Mouse (Mus musculus) heart, embryonic 16.5 days (tissue): Measurements from ENCODE around the gene Sgtb. TPM values are rescaled to one million over a fixed set of nuclear protein-coding genes. Genes with fewer than 3 reads are reported as not detected.
A peak's percentile ranks its signal among the peaks of the same experiment; 100 is the strongest.

ENCODE experiments used
- ATAC-seq: fragments of 200-750 bp; cut with Nextera tagmentation; replicated peaks from 2 replicates; pipeline ENCODE4 v1.8.0; 2017; ENCODE audit warnings: moderate number of reproducible peaks; ENCODE audit not compliant: insufficient read depth, low FRiP score; ENCODE audit errors: extremely low read depth
- H3K27ac ChIP-seq: fragments of 300-500 bp; sonication (generic); 2 replicates; pipeline ENCODE4 v1.5.1; 2014; ENCODE audit warnings: mild to moderate bottlenecking, low read length, control low read depth, moderate library complexity
- H3K27me3 ChIP-seq: fragments of 300-500 bp; sonication (generic); 2 replicates; pipeline ENCODE4 v1.6.1; 2014; ENCODE audit warnings: low read length, mixed read lengths; ENCODE audit not compliant: control insufficient read depth, insufficient read depth
- H3K36me3 ChIP-seq: fragments of 300-500 bp; sonication (generic); 2 replicates; pipeline ENCODE4 v1.6.1; 2014; ENCODE audit not compliant: control insufficient read depth, insufficient read depth
- H3K4me1 ChIP-seq: fragments of 300-500 bp; sonication (generic); 2 replicates; pipeline ENCODE4 v1.6.1; 2014; ENCODE audit warnings: low read length, mixed read lengths; ENCODE audit not compliant: control insufficient read depth, insufficient read depth
- H3K4me2 ChIP-seq: fragments of 300-500 bp; sonication (generic); 2 replicates; pipeline ENCODE4 v1.6.1; 2014; ENCODE audit warnings: low read depth, mild to moderate bottlenecking, control low read depth, low read length
- H3K4me3 ChIP-seq: fragments of 300-500 bp; sonication (generic); 2 replicates; pipeline ENCODE4 v1.5.1; 2014; ENCODE audit warnings: mild to moderate bottlenecking, control low read depth, low read length
- H3K9ac ChIP-seq: fragments of 300-500 bp; sonication (generic); 2 replicates; pipeline ENCODE4 v1.6.1; 2014; ENCODE audit warnings: low read length, control low read depth
- H3K9me3 ChIP-seq: fragments of 300-500 bp; sonication (generic); replicated peaks from 2 replicates; pipeline ENCODE4 v1.6.1; 2016; ENCODE audit warnings: low read length; ENCODE audit not compliant: control insufficient read depth
- WGBS: fragments of 180-500 bp; shearing (Covaris S2); extraction: QIAGEN DNeasy Blood & Tissue Kit; methylation state at CpG from one replicate; pipeline ENCODE4 v1.1.7; 2014; 5-methylcytosine and 5-hydroxymethylcytosine counted together
- polyA plus RNA-seq: library from polyadenylated mRNA; unstranded; fragments of >200 nt; fragmentation: Nextera tagmentation; extraction: Ambion mirVana; gene quantifications from 2 replicates; pipeline ENCODE4 v1.2.1, GENCODE M21; 2015

The Sgtb gene
- polyA plus RNA-seq, 1 experiment from 2014 or later: 1.8 TPM

DNA sequence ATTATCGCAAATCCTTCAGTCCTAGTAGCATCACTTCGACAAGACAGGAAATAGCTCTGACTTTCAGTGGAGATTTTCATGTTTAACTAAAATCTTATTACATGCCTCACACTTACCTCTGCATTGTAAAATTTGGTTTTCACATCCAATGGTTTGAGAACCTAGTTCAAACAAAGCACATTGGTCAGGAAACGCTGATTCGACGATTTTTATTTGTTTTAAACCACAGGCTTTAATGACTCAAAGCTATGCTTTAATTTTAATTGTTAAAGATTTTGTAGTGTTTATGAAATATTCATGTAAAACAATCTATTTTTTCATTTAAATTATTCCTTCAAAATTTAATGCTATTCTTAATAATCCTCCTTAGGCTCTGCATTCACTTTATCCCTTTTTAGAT lies 44.6 kb downstream of the Sgtb start:
- WGBS: 91% methylated on average over 5 of the region's 5 CpGs
- H3K4me3 ChIP-seq: no peak overlapping the region

GRCm38 (mm10) chr13:104155106-104155505 lies 45.6 kb downstream of the Sgtb start:
- Histone ChIP-seq H3K27ac (no peak overlapping the region), H3K4me3 (no peak overlapping the region), H3K9me3 (no peaks in the 10 kb centered on the region), H3K36me3 (peaks cover 19% of the 10 kb centered on the region), H3K4me2 (no peak overlapping the region), H3K4me1 (no peaks in the 10 kb centered on the region), H3K9ac (no peak overlapping the region), H3K27me3 (no peaks in the 10 kb centered on the region)
- 89% methylated on average over 7 of the region's 7 CpGs for whole genome bisulfite sequencing
- no peak for ATAC-seq

More for the DNA sequence above, 44.6 kb downstream of the Sgtb start:
- Histone ChIP-seq H3K27ac (no peak overlapping the region), H3K4me1 (no peaks in the 10 kb centered on the region), H3K9me3 (no peaks in the 10 kb centered on the region), H3K4me2 (no peak overlapping the region), H3K9ac (no peak overlapping the region), H3K27me3 (no peaks in the 10 kb centered on the region), H3K36me3 (peaks cover 21% of the 10 kb centered on the region)
- ATAC-seq: no peak

- no peak overlapping the region for H3K27ac ChIP-seq
- H3K36me3 ChIP-seq: peaks cover 23% of the 10 kb centered on the region
- WGBS: 87% methylated on average over 1 of the region's 1 CpGs
These were observed 46.1 kb downstream of the Sgtb start for GRCm38 (mm10) chr13:104155686-104156085.

DNA sequence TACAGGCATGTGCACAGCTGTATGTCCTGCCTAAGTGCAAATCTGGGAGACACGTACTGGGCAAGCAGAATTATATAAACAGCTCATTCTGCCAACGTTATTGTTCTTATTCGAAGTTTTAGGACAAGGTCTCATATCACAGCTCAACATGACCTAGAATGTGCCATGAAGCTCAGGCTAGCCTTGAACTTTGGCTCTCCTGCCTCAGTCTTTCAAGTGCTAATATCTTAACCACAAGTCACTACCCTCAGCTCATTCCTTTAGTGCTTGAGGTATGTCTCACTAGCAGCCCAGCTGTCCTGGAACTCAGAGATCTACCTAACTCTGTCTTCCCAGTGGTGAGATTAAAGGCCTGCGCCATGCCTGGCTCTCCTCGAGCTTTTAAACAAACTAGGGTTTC lies 62.2 kb downstream of the Sgtb start:
- H3K4me3 ChIP-seq: no peak overlapping the region
- no peak for ATAC-seq
- H3K27ac ChIP-seq: no peak overlapping the region
- no peaks in the 10 kb centered on the region; the same call in 1 of the 2 replicates for H3K9me3 ChIP-seq
- H3K9ac ChIP-seq: no peak overlapping the region
- H3K4me1 ChIP-seq: peaks cover 3% of the 10 kb centered on the region
- no peak overlapping the region for H3K4me2 ChIP-seq
- no peaks in the 10 kb centered on the region for H3K27me3 ChIP-seq
- 85% methylated on average over 5 of the region's 5 CpGs for WGBS
- H3K36me3 ChIP-seq: peaks cover 18% of the 10 kb centered on the region

More at GRCm38 (mm10) chr13:104155686-104156085, 46.1 kb downstream of the Sgtb start:
- no peak overlapping the region for H3K4me2 ChIP-seq
- no peak overlapping the region for H3K9ac ChIP-seq
- no peak for ATAC-seq
- H3K4me1 ChIP-seq: no peaks in the 10 kb centered on the region
- no peaks in the 10 kb centered on the region for H3K9me3 ChIP-seq
- no peak overlapping the region for H3K4me3 ChIP-seq
- no peaks in the 10 kb centered on the region for H3K27me3 ChIP-seq

DNA sequence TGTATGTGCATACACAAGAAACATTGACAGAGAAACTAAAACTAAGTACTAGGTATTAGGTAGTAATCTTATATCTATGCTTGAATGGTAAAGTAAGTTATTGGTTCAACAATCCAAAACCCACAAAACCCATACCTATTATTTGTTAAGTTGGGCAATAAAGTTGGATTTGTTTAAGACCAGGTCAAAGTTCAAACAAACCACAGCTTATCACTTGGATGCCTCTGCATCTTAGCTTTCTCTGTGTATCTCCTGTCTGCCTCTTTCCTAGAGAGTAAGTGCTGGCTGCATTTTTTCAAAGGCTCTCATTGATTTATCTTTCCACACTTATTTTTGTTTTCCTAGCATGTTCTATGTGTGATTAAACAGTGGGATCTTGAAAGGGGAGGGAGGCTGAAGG lies 63.0 kb downstream of the Sgtb start:
- H3K27ac ChIP-seq: no peak overlapping the region
- no peaks in the 10 kb centered on the region; the same call in 1 of the 2 replicates for H3K9me3 ChIP-seq
- H3K4me1 ChIP-seq: peaks cover 6% of the 10 kb centered on the region
- H3K4me3 ChIP-seq: no peak overlapping the region
- peaks cover 16% of the 10 kb centered on the region for H3K36me3 ChIP-seq
- ATAC-seq: no peak
- H3K4me2 ChIP-seq: no peak overlapping the region
- no peak overlapping the region for H3K9ac ChIP-seq
- no peaks in the 10 kb centered on the region for H3K27me3 ChIP-seq

- 61% methylated on average over 3 of the region's 3 CpGs for WGBS
- H3K27me3 ChIP-seq: no peaks in the 10 kb centered on the region
- peaks cover 6% of the 10 kb centered on the region; the same call in 1 of the 2 replicates for H3K36me3 ChIP-seq
- H3K4me2 ChIP-seq: peak overlapping the region; percentile 63
- H3K9ac ChIP-seq: peak overlapping the region; percentile 50
- H3K27ac ChIP-seq: no peak overlapping the region
- no peaks in the 10 kb centered on the region for H3K9me3 ChIP-seq
- no peak for ATAC-seq
- peaks cover 9% of the 10 kb centered on the region for H3K4me1 ChIP-seq
- H3K4me3 ChIP-seq: peak overlapping the region; percentile 38
These were observed 67.3 kb downstream of the Sgtb start for GRCm38 (mm10) chr13:104176874-104177273.

GRCm38 (mm10) chr13:104177796-104178649 lies 68.5 kb downstream of the Sgtb start, which contains the start of gene Trappc13:
Gene Trappc13 (minus strand): TSS chr13:104178469.
- peak within 1 kb of the TSS; percentile 85 for H3K4me2 ChIP-seq
- peaks cover 9% of the 10 kb centered on the region for H3K4me1 ChIP-seq
- H3K27ac ChIP-seq: peak within 1 kb of the TSS; percentile 89
- H3K36me3 ChIP-seq: peaks cover 9% of the 10 kb centered on the region; the same call in 1 of the 2 replicates
- no peaks in the 10 kb centered on the region for H3K9me3 ChIP-seq
- peak within 1 kb of the TSS; percentile 98 for H3K4me3 ChIP-seq
- peak; percentile 81 for ATAC-seq
- peak within 1 kb of the TSS; percentile 92 for H3K9ac ChIP-seq
- WGBS: under 1% methylated on average over 32 of the region's 32 CpGs
- H3K27me3 ChIP-seq: no peaks in the 10 kb centered on the region

DNA sequence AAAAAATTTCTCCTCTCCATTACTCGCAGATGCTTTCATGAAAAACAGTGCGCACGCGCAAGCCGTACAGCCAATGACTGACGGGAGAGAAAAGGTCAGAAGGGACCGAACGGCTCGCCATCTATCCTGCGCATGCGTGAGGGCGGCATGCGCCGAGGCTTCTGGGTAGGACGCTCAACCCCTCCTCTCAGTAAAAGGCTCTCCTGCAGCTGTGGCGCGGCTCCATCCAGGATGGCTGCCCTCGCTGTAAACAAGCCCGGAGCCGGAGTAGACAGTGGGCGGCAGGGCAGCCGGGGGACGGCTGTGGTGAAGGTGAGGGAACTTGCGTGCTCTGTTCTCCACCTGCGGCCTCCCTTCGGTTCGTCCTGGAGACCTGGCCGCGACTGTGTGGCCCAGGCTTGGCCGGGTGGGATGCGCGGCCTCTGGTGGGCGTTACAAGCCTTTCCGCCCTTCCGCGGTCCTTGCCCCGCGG lies 69.1 kb downstream of the Sgtb start, which contains the start of gene Trim23:
Trim23 (plus strand) TSS at position 148 of the 472 bp plus-strand sequence.
- Histone ChIP-seq H3K36me3 (peaks cover 11% of the 10 kb centered on the region; the same call in 1 of the 2 replicates), H3K4me3 (peak within 1 kb of the TSS; percentile 98), H3K27ac (peak within 1 kb of the TSS; percentile 89), H3K27me3 (no peaks in the 10 kb centered on the region), H3K4me2 (peak within 1 kb of the TSS; percentile 85), H3K9me3 (no peaks in the 10 kb centered on the region), H3K4me1 (peaks cover 9% of the 10 kb centered on the region), H3K9ac (peak within 1 kb of the TSS; percentile 92)
- under 1% methylated on average over 38 of the region's 38 CpGs for WGBS
- peak; percentile 99 for ATAC-seq
